Mouse (Mus musculus): ENCODE data around the gene Cib4. TPM values are rescaled to one million over a fixed set of nuclear protein-coding genes. Genes with fewer than 3 reads are reported as not detected.

The Cib4 gene
- not detected in 2 replicates for polyA plus RNA-seq (2015; fragmentation: Nextera tagmentation; extraction: Ambion mirVana)

- Histone ChIP-seq H3K4me2 (ENCODE audit: low read length) (no peak within 1 kb of the TSS), H3K4me1 (ENCODE audit: control insufficient read depth, insufficient read depth, low read length) (peaks cover 5% of the 10 kb centered on the region; the same call in 1 of the 2 replicates), H3K27ac (ENCODE audit: low read length) (no peak within 1 kb of the TSS), H3K9ac (ENCODE audit: low read depth, low read length) (no peak within 1 kb of the TSS), H3K36me3 (ENCODE audit: control insufficient read depth, insufficient read depth, low read length) (no peaks in the 10 kb centered on the region), H3K27me3 (ENCODE audit: control insufficient read depth, insufficient read depth, low read depth, low read length) (no peaks in the 10 kb centered on the region), H3K4me3 (ENCODE audit: low read depth, low read length) (no peak within 1 kb of the TSS), H3K9me3 (replicated peaks; ENCODE audit: control insufficient read depth, low read length, poor library complexity, severe bottlenecking) (no peaks in the 10 kb centered on the region)
- ATAC-seq = no peak
- 58% methylated on average over 2 of the region's 2 CpGs for WGBS
Observed at GRCm38 (mm10) chr5:30545698-30546097, at the start of gene Cib4. TSS of gene Cib4 (minus strand) at chr5:30545836.

- 37% methylated on average over 6 of the region's 6 CpGs for WGBS
- Histone ChIP-seq H3K9me3 (replicated peaks; ENCODE audit: control insufficient read depth, low read length, poor library complexity, severe bottlenecking) (no peaks in the 10 kb centered on the region), H3K4me1 (ENCODE audit: control insufficient read depth, insufficient read depth, low read length) (peaks cover 12% of the 10 kb centered on the region), H3K27ac (ENCODE audit: low read length) (no peak overlapping the region), H3K4me3 (ENCODE audit: low read depth, low read length) (no peak overlapping the region), H3K27me3 (ENCODE audit: control insufficient read depth, insufficient read depth, low read depth, low read length) (no peaks in the 10 kb centered on the region; the same call in 1 of the 2 replicates), H3K9ac (ENCODE audit: low read depth, low read length) (no peak overlapping the region), H3K36me3 (ENCODE audit: control insufficient read depth, insufficient read depth, low read length) (no peaks in the 10 kb centered on the region), H3K4me2 (ENCODE audit: low read length) (no peak overlapping the region)
- no peak for ATAC-seq
Observed at GRCm38 (mm10) chr5:30594953-30595560, 49.4 kb upstream of the Cib4 start.

DNA sequence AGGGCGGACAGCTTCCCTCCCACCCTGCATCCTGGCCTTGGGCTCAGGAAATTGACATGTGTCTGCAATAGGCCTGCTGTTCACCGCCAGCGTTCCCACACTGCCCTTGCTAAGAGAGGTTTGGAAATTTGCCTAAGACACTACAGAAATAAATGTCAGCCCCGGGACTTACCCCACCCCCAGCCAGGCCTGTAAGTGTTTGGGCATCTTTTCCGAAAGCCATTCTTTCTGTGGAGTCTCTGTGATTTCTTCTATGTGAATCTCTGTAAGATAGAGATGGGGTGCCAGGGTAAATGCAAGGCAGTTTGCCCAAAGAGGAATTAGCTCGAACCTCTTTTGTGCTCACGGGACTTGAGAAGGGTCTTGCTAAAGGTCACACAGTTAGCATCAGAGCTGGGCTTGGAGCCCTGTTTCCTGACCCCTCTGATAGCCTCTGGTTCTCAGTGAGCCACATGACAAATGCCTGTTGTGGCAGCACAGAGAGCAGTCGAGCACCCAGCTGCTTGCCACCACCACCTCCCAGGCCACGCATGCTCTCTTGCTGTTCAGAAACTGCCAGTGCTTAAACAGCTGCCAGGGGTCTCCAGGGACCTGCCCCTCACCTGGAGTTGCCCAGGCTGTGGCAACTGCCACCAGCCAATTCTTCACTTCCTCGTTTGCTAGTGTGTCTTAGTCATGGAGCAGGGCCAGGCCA, 48.3 kb upstream of the Cib4 start:
- peaks cover 3% of the 10 kb centered on the region; the same call in 1 of the 2 replicates for H3K27me3 ChIP-seq (ENCODE audit: control insufficient read depth, insufficient read depth, low read depth, low read length)
- H3K4me1 ChIP-seq (ENCODE audit: control insufficient read depth, insufficient read depth, low read length) = peaks cover 23% of the 10 kb centered on the region
- WGBS = 48% methylated on average over 10 of the region's 10 CpGs
- ATAC-seq = no peak
- H3K9ac ChIP-seq (ENCODE audit: low read depth, low read length) = no peak overlapping the region
- no peak overlapping the region for H3K27ac ChIP-seq (ENCODE audit: low read length)
- H3K4me2 ChIP-seq (ENCODE audit: low read length) = no peak overlapping the region
- H3K36me3 ChIP-seq (ENCODE audit: control insufficient read depth, insufficient read depth, low read length) = no peaks in the 10 kb centered on the region
- no peaks in the 10 kb centered on the region for H3K9me3 ChIP-seq (replicated peaks; ENCODE audit: control insufficient read depth, low read length, poor library complexity, severe bottlenecking)
- H3K4me3 ChIP-seq (ENCODE audit: low read depth, low read length) = no peak overlapping the region

GRCm38 (mm10) chr5:30593360-30593759, 47.7 kb upstream of the Cib4 start:
- H3K4me3 ChIP-seq (ENCODE audit: low read depth, low read length) = no peak overlapping the region
- peaks cover 3% of the 10 kb centered on the region; the same call in 1 of the 2 replicates for H3K27me3 ChIP-seq (ENCODE audit: control insufficient read depth, insufficient read depth, low read depth, low read length)
- WGBS = 90% methylated on average over 11 of the region's 11 CpGs
- H3K27ac ChIP-seq (ENCODE audit: low read length) = no peak overlapping the region
- H3K4me2 ChIP-seq (ENCODE audit: low read length) = no peak overlapping the region
- no peak overlapping the region for H3K9ac ChIP-seq (ENCODE audit: low read depth, low read length)
- no peaks in the 10 kb centered on the region for H3K9me3 ChIP-seq (replicated peaks; ENCODE audit: control insufficient read depth, low read length, poor library complexity, severe bottlenecking)
- ATAC-seq = no peak
- H3K4me1 ChIP-seq (ENCODE audit: control insufficient read depth, insufficient read depth, low read length) = peaks cover 27% of the 10 kb centered on the region
- H3K36me3 ChIP-seq (ENCODE audit: control insufficient read depth, insufficient read depth, low read length) = no peaks in the 10 kb centered on the region

GRCm38 (mm10) chr5:30592279-30592980, 46.8 kb upstream of the Cib4 start:
- Histone ChIP-seq H3K4me3 (ENCODE audit: low read depth, low read length) (no peak overlapping the region), H3K27ac (ENCODE audit: low read length) (no peak overlapping the region), H3K9ac (ENCODE audit: low read depth, low read length) (no peak overlapping the region), H3K9me3 (replicated peaks; ENCODE audit: control insufficient read depth, low read length, poor library complexity, severe bottlenecking) (no peaks in the 10 kb centered on the region), H3K36me3 (ENCODE audit: control insufficient read depth, insufficient read depth, low read length) (no peaks in the 10 kb centered on the region), H3K27me3 (ENCODE audit: control insufficient read depth, insufficient read depth, low read depth, low read length) (peaks cover 3% of the 10 kb centered on the region; the same call in 1 of the 2 replicates), H3K4me2 (ENCODE audit: low read length) (no peak overlapping the region), H3K4me1 (ENCODE audit: control insufficient read depth, insufficient read depth, low read length) (peaks cover 29% of the 10 kb centered on the region)
- ATAC-seq = no peak
- 79% methylated on average over 11 of the region's 11 CpGs for WGBS

DNA sequence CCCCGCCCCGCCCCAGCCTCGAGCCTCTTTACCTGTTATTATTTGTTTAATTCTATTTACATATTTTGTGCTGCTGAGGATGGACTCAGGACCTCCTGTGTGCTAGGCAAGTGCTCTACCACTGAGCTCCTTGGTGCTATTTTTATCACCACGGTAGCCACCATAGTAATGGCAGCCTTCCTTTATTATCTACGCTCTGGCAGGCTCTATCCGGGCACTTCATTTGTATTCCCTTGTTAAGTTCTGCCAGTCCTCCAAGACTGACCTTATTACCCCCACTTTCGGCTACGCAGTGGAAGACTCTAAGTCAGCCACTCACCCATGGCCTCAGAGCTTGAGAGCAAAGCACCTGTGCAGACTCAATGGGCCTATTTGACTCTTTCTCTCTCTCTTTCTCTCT, 46.1 kb upstream of the Cib4 start:
- peaks cover 31% of the 10 kb centered on the region for H3K4me1 ChIP-seq (ENCODE audit: control insufficient read depth, insufficient read depth, low read length)
- no peak overlapping the region for H3K27ac ChIP-seq (ENCODE audit: low read length)
- 74% methylated on average over 8 of the region's 8 CpGs for WGBS
- no peaks in the 10 kb centered on the region for H3K9me3 ChIP-seq (replicated peaks; ENCODE audit: control insufficient read depth, low read length, poor library complexity, severe bottlenecking)
- no peaks in the 10 kb centered on the region for H3K36me3 ChIP-seq (ENCODE audit: control insufficient read depth, insufficient read depth, low read length)
- peaks cover 3% of the 10 kb centered on the region; the same call in 1 of the 2 replicates for H3K27me3 ChIP-seq (ENCODE audit: control insufficient read depth, insufficient read depth, low read depth, low read length)
- H3K4me3 ChIP-seq (ENCODE audit: low read depth, low read length) = no peak overlapping the region
- no peak overlapping the region for H3K4me2 ChIP-seq (ENCODE audit: low read length)
- no peak overlapping the region for H3K9ac ChIP-seq (ENCODE audit: low read depth, low read length)
- no peak for ATAC-seq

DNA sequence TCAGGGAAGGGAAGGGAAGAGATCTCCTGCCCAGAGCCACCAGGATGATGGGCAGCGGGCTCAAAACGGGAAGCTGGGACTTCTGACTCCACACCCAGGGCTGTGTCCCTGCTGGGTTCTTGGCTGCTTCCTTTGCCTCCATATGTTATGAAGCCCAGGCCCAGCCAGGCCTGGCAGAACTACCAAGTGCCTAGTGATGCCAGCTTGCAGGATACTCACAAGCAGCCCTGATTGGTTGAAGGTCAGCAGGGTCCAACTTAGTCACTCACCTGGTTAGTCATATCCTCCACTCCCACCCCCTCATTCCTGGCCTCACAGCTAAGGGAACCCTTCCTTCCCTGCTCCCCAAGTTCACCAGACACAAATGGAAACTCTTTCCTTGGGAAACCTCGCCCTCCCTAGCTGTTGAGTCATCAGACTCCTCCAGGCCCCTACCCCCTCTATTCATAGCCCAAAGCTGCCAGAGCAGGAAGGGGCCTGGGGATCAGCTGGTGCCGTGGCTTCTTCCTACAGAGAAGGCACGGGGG, 45.6 kb upstream of the Cib4 start:
- Histone ChIP-seq H3K9me3 (replicated peaks; ENCODE audit: control insufficient read depth, low read length, poor library complexity, severe bottlenecking) (no peaks in the 10 kb centered on the region), H3K4me2 (ENCODE audit: low read length) (no peak overlapping the region), H3K36me3 (ENCODE audit: control insufficient read depth, insufficient read depth, low read length) (no peaks in the 10 kb centered on the region), H3K9ac (ENCODE audit: low read depth, low read length) (no peak overlapping the region), H3K27ac (ENCODE audit: low read length) (no peak overlapping the region), H3K4me3 (ENCODE audit: low read depth, low read length) (no peak overlapping the region), H3K27me3 (ENCODE audit: control insufficient read depth, insufficient read depth, low read depth, low read length) (peaks cover 3% of the 10 kb centered on the region; the same call in 1 of the 2 replicates), H3K4me1 (ENCODE audit: control insufficient read depth, insufficient read depth, low read length) (peaks cover 31% of the 10 kb centered on the region)
- ATAC-seq = no peak
- WGBS = 60% methylated on average over 5 of the region's 5 CpGs

GRCm38 (mm10) chr5:30590231-30590630, 44.6 kb upstream of the Cib4 start:
- H3K27me3 ChIP-seq (ENCODE audit: control insufficient read depth, insufficient read depth, low read depth, low read length) = peaks cover 3% of the 10 kb centered on the region; the same call in 1 of the 2 replicates
- no peak overlapping the region for H3K4me3 ChIP-seq (ENCODE audit: low read depth, low read length)
- ATAC-seq = no peak
- H3K36me3 ChIP-seq (ENCODE audit: control insufficient read depth, insufficient read depth, low read length) = no peaks in the 10 kb centered on the region
- H3K27ac ChIP-seq (ENCODE audit: low read length) = no peak overlapping the region
- H3K9ac ChIP-seq (ENCODE audit: low read depth, low read length) = no peak overlapping the region
- peaks cover 31% of the 10 kb centered on the region for H3K4me1 ChIP-seq (ENCODE audit: control insufficient read depth, insufficient read depth, low read length)
- H3K4me2 ChIP-seq (ENCODE audit: low read length) = no peak overlapping the region; the same call in 1 of the 2 replicates
- 80% methylated on average over 5 of the region's 5 CpGs for WGBS
- H3K9me3 ChIP-seq (replicated peaks; ENCODE audit: control insufficient read depth, low read length, poor library complexity, severe bottlenecking) = no peaks in the 10 kb centered on the region

Data from midbrain, embryonic 16.5 days (tissue).